Mouse (Mus musculus) thymus, adult 18-20 months (tissue): Measurements from ENCODE around the gene Fnbp4.

Source experiments
- DNase-seq, 2 experiments: peaks; one replicate each; pipeline ENCODE4 v3.0.0; 2022; ENCODE audit warnings: mixed read lengths in 2 of 2

Gene Fnbp4

GRCm38 (mm10) chr2:90745053-90745678, at the start of gene Fnbp4:
TSS of gene Fnbp4 (plus strand) at chr2:90745370.
- peak; percentile 97 to 98 for DNase-seq

- DNase-seq, result no peak
Observed at GRCm38 (mm10) chr2:90700943-90701342, 44.2 kb upstream of the Fnbp4 start.

GRCm38 (mm10) chr2:90708548-90708947, 36.6 kb upstream of the Fnbp4 start:
- DNase-seq, result no peak

- no peak for DNase-seq
Observed at GRCm38 (mm10) chr2:90715555-90716092, 29.5 kb upstream of the Fnbp4 start.

- no peak for DNase-seq
Observed at GRCm38 (mm10) chr2:90717366-90717765, 27.8 kb upstream of the Fnbp4 start.

- DNase-seq, result no peak
Observed at GRCm38 (mm10) chr2:90717948-90718347, 27.2 kb upstream of the Fnbp4 start.

GRCm38 (mm10) chr2:90726818-90727217, 18.4 kb upstream of the Fnbp4 start:
- no peak for DNase-seq

GRCm38 (mm10) chr2:90735326-90735725, 9.8 kb upstream of the Fnbp4 start:
- no peak for DNase-seq

GRCm38 (mm10) chr2:90738801-90739200, 6.4 kb upstream of the Fnbp4 start:
- no peak for DNase-seq

- no peak for DNase-seq
Observed at GRCm38 (mm10) chr2:90739327-90739726, 5.8 kb upstream of the Fnbp4 start.

GRCm38 (mm10) chr2:90739921-90740320, 5.2 kb upstream of the Fnbp4 start:
- DNase-seq, result no peak

- peak in 1 of 2 experiments; percentile 6 for DNase-seq
Observed at GRCm38 (mm10) chr2:90744285-90745052, 701 bp upstream of the Fnbp4 start.

GRCm38 (mm10) chr2:90745740-90746537, 769 bp downstream of the Fnbp4 start:
- DNase-seq, result no peak

- DNase-seq, result no peak
Observed at GRCm38 (mm10) chr2:90746538-90746865, 1.3 kb downstream of the Fnbp4 start.

- no peak for DNase-seq
Observed at GRCm38 (mm10) chr2:90747131-90747530, 2.0 kb downstream of the Fnbp4 start.

GRCm38 (mm10) chr2:90749676-90750459, 4.7 kb downstream of the Fnbp4 start:
- no peak for DNase-seq

- no peak for DNase-seq
Observed at GRCm38 (mm10) chr2:90753565-90753964, 8.4 kb downstream of the Fnbp4 start.

- DNase-seq, result no peak
Observed at GRCm38 (mm10) chr2:90754188-90754587, 9.0 kb downstream of the Fnbp4 start.

- no peak for DNase-seq
Observed at GRCm38 (mm10) chr2:90765123-90765522, 20.0 kb downstream of the Fnbp4 start.

GRCm38 (mm10) chr2:90781323-90781722, 36.2 kb downstream of the Fnbp4 start:
- DNase-seq, result no peak

GRCm38 (mm10) chr2:90781938-90782337, 36.8 kb downstream of the Fnbp4 start:
- no peak for DNase-seq

GRCm38 (mm10) chr2:90782458-90782857, 37.3 kb downstream of the Fnbp4 start, which contains the start of gene Agbl2:
TSS of gene Agbl2 (plus strand) at chr2:90782727.
- no peak for DNase-seq
